Mouse (Mus musculus): Measurements from ENCODE around the gene Asic3. TPM values are rescaled to one million over a fixed set of nuclear protein-coding genes. Genes with fewer than 3 reads are reported as not detected.

The Asic3 gene
- polyA plus RNA-seq, 1 experiment from 2014 or later, result 2.1 TPM

- Histone ChIP-seq H3K36me3 (ENCODE audit: control insufficient read depth, insufficient read depth, low read length) (peaks cover 34% of the 10 kb centered on the region), H3K4me2 (ENCODE audit: low read depth, low read length) (peak overlapping the region; percentile 85), H3K27me3 (replicated peaks; ENCODE audit: control insufficient read depth, insufficient read depth, low read length) (no peaks in the 10 kb centered on the region), H3K27ac (replicated peaks; ENCODE audit: low read depth, low read length) (no peak overlapping the region), H3K9me3 (ENCODE audit: control insufficient read depth, low read length) (no peaks in the 10 kb centered on the region), H3K4me1 (ENCODE audit: control insufficient read depth, insufficient read depth, low read length) (peaks cover 44% of the 10 kb centered on the region), H3K4me3 (ENCODE audit: low read depth, low read length) (peak overlapping the region; percentile 51; the same call in 1 of the 2 replicates), H3K9ac (ENCODE audit: low read depth, low read length) (peak overlapping the region; percentile 45)
- DNase-seq (ENCODE audit: low spot score) (no peak), ATAC-seq (ENCODE audit: low read depth) (no peak)
- WGBS, result 15% methylated on average over 12 of the region's 12 CpGs
Observed at GRCm38 (mm10) chr5:24427285-24427633, 14.1 kb downstream of the Asic3 start.

- no peak overlapping the region for H3K4me3 ChIP-seq (ENCODE audit: low read depth, low read length)
Observed at GRCm38 (mm10) chr5:24427981-24428402, 14.8 kb downstream of the Asic3 start.

GRCm38 (mm10) chr5:24428596-24428995 is 15.4 kb downstream of the Asic3 start:
- peaks cover 47% of the 10 kb centered on the region for H3K36me3 ChIP-seq (ENCODE audit: control insufficient read depth, insufficient read depth, low read length)
- ATAC-seq (ENCODE audit: low read depth), result no peak
- 28% methylated on average over 6 of the region's 9 CpGs for WGBS
- peak overlapping the region; percentile 85 for H3K4me2 ChIP-seq (ENCODE audit: low read depth, low read length)
- H3K4me3 ChIP-seq (ENCODE audit: low read depth, low read length), result no peak overlapping the region
- H3K9me3 ChIP-seq (ENCODE audit: control insufficient read depth, low read length), result no peaks in the 10 kb centered on the region
- H3K27me3 ChIP-seq (replicated peaks; ENCODE audit: control insufficient read depth, insufficient read depth, low read length), result no peaks in the 10 kb centered on the region
- H3K4me1 ChIP-seq (ENCODE audit: control insufficient read depth, insufficient read depth, low read length), result peaks cover 37% of the 10 kb centered on the region
- 0 out of 2 replicates have a peak overlapping the region, but pooled peaks have one; percentile 20 for H3K9ac ChIP-seq (ENCODE audit: low read depth, low read length)
- no peak overlapping the region for H3K27ac ChIP-seq (replicated peaks; ENCODE audit: low read depth, low read length)
- peak; percentile 13 for DNase-seq (ENCODE audit: low spot score)

More at GRCm38 (mm10) chr5:24427981-24428402, 14.8 kb downstream of the Asic3 start:
- Histone ChIP-seq H3K9me3 (ENCODE audit: control insufficient read depth, low read length) (no peaks in the 10 kb centered on the region), H3K36me3 (ENCODE audit: control insufficient read depth, insufficient read depth, low read length) (peaks cover 41% of the 10 kb centered on the region), H3K27ac (replicated peaks; ENCODE audit: low read depth, low read length) (peak overlapping the region; percentile 6; the same call in 1 of the 2 replicates), H3K9ac (ENCODE audit: low read depth, low read length) (0 out of 2 replicates have a peak overlapping the region, but pooled peaks have one; percentile 19), H3K4me2 (ENCODE audit: low read depth, low read length) (peak overlapping the region; percentile 85), H3K4me1 (ENCODE audit: control insufficient read depth, insufficient read depth, low read length) (peaks cover 37% of the 10 kb centered on the region), H3K27me3 (replicated peaks; ENCODE audit: control insufficient read depth, insufficient read depth, low read length) (no peaks in the 10 kb centered on the region)
- peak; percentile 24 for DNase-seq (ENCODE audit: low spot score)
- ATAC-seq (ENCODE audit: low read depth), result no peak
- 16% methylated on average over 14 of the region's 15 CpGs for WGBS

- DNase-seq (ENCODE audit: low spot score) (no peak), ATAC-seq (ENCODE audit: low read depth) (no peak)
- Histone ChIP-seq H3K27me3 (replicated peaks; ENCODE audit: control insufficient read depth, insufficient read depth, low read length) (no peaks in the 10 kb centered on the region), H3K9ac (ENCODE audit: low read depth, low read length) (no peak overlapping the region), H3K4me2 (ENCODE audit: low read depth, low read length) (no peak overlapping the region), H3K4me1 (ENCODE audit: control insufficient read depth, insufficient read depth, low read length) (no peaks in the 10 kb centered on the region), H3K36me3 (ENCODE audit: control insufficient read depth, insufficient read depth, low read length) (peaks cover 99% of the 10 kb centered on the region), H3K4me3 (ENCODE audit: low read depth, low read length) (no peak overlapping the region), H3K9me3 (ENCODE audit: control insufficient read depth, low read length) (no peaks in the 10 kb centered on the region), H3K27ac (replicated peaks; ENCODE audit: low read depth, low read length) (no peak overlapping the region)
- WGBS, result 87% methylated on average over 8 of the region's 8 CpGs
Observed at GRCm38 (mm10) chr5:24433993-24434392, 20.8 kb downstream of the Asic3 start.

GRCm38 (mm10) chr5:24441187-24441586 is 28.0 kb downstream of the Asic3 start:
- Histone ChIP-seq H3K4me2 (ENCODE audit: low read depth, low read length) (no peak overlapping the region), H3K4me3 (ENCODE audit: low read depth, low read length) (no peak overlapping the region), H3K4me1 (ENCODE audit: control insufficient read depth, insufficient read depth, low read length) (peaks cover 9% of the 10 kb centered on the region), H3K9me3 (ENCODE audit: control insufficient read depth, low read length) (no peaks in the 10 kb centered on the region), H3K36me3 (ENCODE audit: control insufficient read depth, insufficient read depth, low read length) (peaks cover 76% of the 10 kb centered on the region), H3K9ac (ENCODE audit: low read depth, low read length) (no peak overlapping the region), H3K27ac (replicated peaks; ENCODE audit: low read depth, low read length) (no peak overlapping the region), H3K27me3 (replicated peaks; ENCODE audit: control insufficient read depth, insufficient read depth, low read length) (no peaks in the 10 kb centered on the region)
- WGBS, result 94% methylated on average over 8 of the region's 8 CpGs
- ATAC-seq (ENCODE audit: low read depth) (no peak), DNase-seq (ENCODE audit: low spot score) (no peak)

GRCm38 (mm10) chr5:24442029-24442428 is 28.8 kb downstream of the Asic3 start:
- Histone ChIP-seq H3K4me3 (ENCODE audit: low read depth, low read length) (no peak overlapping the region), H3K27ac (replicated peaks; ENCODE audit: low read depth, low read length) (no peak overlapping the region), H3K9me3 (ENCODE audit: control insufficient read depth, low read length) (no peaks in the 10 kb centered on the region), H3K36me3 (ENCODE audit: control insufficient read depth, insufficient read depth, low read length) (peaks cover 68% of the 10 kb centered on the region), H3K4me1 (ENCODE audit: control insufficient read depth, insufficient read depth, low read length) (peaks cover 9% of the 10 kb centered on the region), H3K9ac (ENCODE audit: low read depth, low read length) (no peak overlapping the region), H3K4me2 (ENCODE audit: low read depth, low read length) (no peak overlapping the region), H3K27me3 (replicated peaks; ENCODE audit: control insufficient read depth, insufficient read depth, low read length) (no peaks in the 10 kb centered on the region)
- DNase-seq (ENCODE audit: low spot score) (no peak), ATAC-seq (ENCODE audit: low read depth) (no peak)
- WGBS, result 83% methylated on average over 9 of the region's 9 CpGs

GRCm38 (mm10) chr5:24443204-24443603 is 30.0 kb downstream of the Asic3 start:
- peaks cover 56% of the 10 kb centered on the region for H3K36me3 ChIP-seq (ENCODE audit: control insufficient read depth, insufficient read depth, low read length)
- no peak overlapping the region for H3K9ac ChIP-seq (ENCODE audit: low read depth, low read length)
- no peaks in the 10 kb centered on the region for H3K9me3 ChIP-seq (ENCODE audit: control insufficient read depth, low read length)
- H3K27me3 ChIP-seq (replicated peaks; ENCODE audit: control insufficient read depth, insufficient read depth, low read length), result no peaks in the 10 kb centered on the region
- ATAC-seq (ENCODE audit: low read depth) (no peak), DNase-seq (ENCODE audit: low spot score) (no peak)
- H3K4me3 ChIP-seq (ENCODE audit: low read depth, low read length), result no peak overlapping the region
- H3K27ac ChIP-seq (replicated peaks; ENCODE audit: low read depth, low read length), result no peak overlapping the region
- H3K4me2 ChIP-seq (ENCODE audit: low read depth, low read length), result no peak overlapping the region
- 90% methylated on average over 7 of the region's 7 CpGs for WGBS
- H3K4me1 ChIP-seq (ENCODE audit: control insufficient read depth, insufficient read depth, low read length), result peaks cover 9% of the 10 kb centered on the region

GRCm38 (mm10) chr5:24443927-24444326 is 30.7 kb downstream of the Asic3 start:
- Histone ChIP-seq H3K4me3 (ENCODE audit: low read depth, low read length) (peak overlapping the region; percentile 89), H3K27ac (replicated peaks; ENCODE audit: low read depth, low read length) (no peak overlapping the region), H3K9me3 (ENCODE audit: control insufficient read depth, low read length) (no peaks in the 10 kb centered on the region), H3K27me3 (replicated peaks; ENCODE audit: control insufficient read depth, insufficient read depth, low read length) (no peaks in the 10 kb centered on the region), H3K4me1 (ENCODE audit: control insufficient read depth, insufficient read depth, low read length) (peaks cover 9% of the 10 kb centered on the region), H3K9ac (ENCODE audit: low read depth, low read length) (peak overlapping the region; percentile 95), H3K4me2 (ENCODE audit: low read depth, low read length) (peak overlapping the region; percentile 80), H3K36me3 (ENCODE audit: control insufficient read depth, insufficient read depth, low read length) (peaks cover 49% of the 10 kb centered on the region)
- ATAC-seq (ENCODE audit: low read depth) (no peak), DNase-seq (ENCODE audit: low spot score) (no peak)
- WGBS, result 85% methylated on average over 10 of the region's 12 CpGs

- 0% methylated on average over 17 of the region's 60 CpGs for WGBS
- H3K9ac ChIP-seq (ENCODE audit: low read depth, low read length), result peak within 1 kb of the TSS; percentile 95
- no peaks in the 10 kb centered on the region for H3K9me3 ChIP-seq (ENCODE audit: control insufficient read depth, low read length)
- DNase-seq (ENCODE audit: low spot score) (peak; percentile 97), ATAC-seq (ENCODE audit: low read depth) (peak; percentile 91)
- no peaks in the 10 kb centered on the region for H3K27me3 ChIP-seq (replicated peaks; ENCODE audit: control insufficient read depth, insufficient read depth, low read length)
- H3K4me1 ChIP-seq (ENCODE audit: control insufficient read depth, insufficient read depth, low read length), result peaks cover 9% of the 10 kb centered on the region
- peaks cover 40% of the 10 kb centered on the region for H3K36me3 ChIP-seq (ENCODE audit: control insufficient read depth, insufficient read depth, low read length)
- peak within 1 kb of the TSS; percentile 80 for H3K4me2 ChIP-seq (ENCODE audit: low read depth, low read length)
- peak within 1 kb of the TSS; percentile 89 for H3K4me3 ChIP-seq (ENCODE audit: low read depth, low read length)
- H3K27ac ChIP-seq (replicated peaks; ENCODE audit: low read depth, low read length), result peak within 1 kb of the TSS; percentile 90
Observed at GRCm38 (mm10) chr5:24444746-24445427, 31.7 kb downstream of the Asic3 start, which contains the start of gene Fastk. Gene Fastk, minus strand, starts transcription at chr5:24445287.

Measured in embryonic facial prominence, embryonic 14.5 days (tissue).